Mouse (Mus musculus) left cerebral cortex, postnatal 36 days (tissue): ENCODE measurements around the gene Pih1d1. TPM values are rescaled to one million over a fixed set of nuclear protein-coding genes. Genes with fewer than 3 reads are reported as not detected.
A peak's percentile ranks its signal among the peaks of the same experiment; 100 is the strongest.
"Not testable (repeated sequence)": the region's sequence is repeated elsewhere in the genome, so short reads cannot be mapped to it uniquely, and the experiment has no call there.

Experiments used
- DNase-seq, 2 experiments: peaks; one replicate each; pipeline ENCODE4 v3.0.0; 2021 to 2022; ENCODE audit warnings: low spot score in 2 of 2, mixed read lengths in 1 of 2
- intact Hi-C: fragments of 180-260 bp; cut with DNase I; formaldehyde crosslinking; loops from one replicate; pipeline ENCODE4 v1.15.1; 2025
- total RNA-seq, 2 experiments: library from RNA; stranded (reverse); gene quantifications; 2 replicates each; pipeline ENCODE4 v1.2.3; 2021

The Pih1d1 gene
- 10 to 100 TPM; 44.8 to 53.6 TPM for total RNA-seq

GRCm38 (mm10) chr7:45154096-45154992 lies at the start of gene Pih1d1, which contains the start of gene Aldh16a1:
TSS of gene Pih1d1 (plus strand) at chr7:45154303.
TSS of gene Aldh16a1 (minus strand) at chr7:45154584.
- DNase-seq: peak; percentile 97 to 98
- intact Hi-C loops: loop anchor here (1.0 kb wide), 1 partner anchor 26 kb away; the partner anchor contains the start of gene Rpl13a

GRCm38 (mm10) chr7:45104941-45105340 lies 49.2 kb upstream of the Pih1d1 start:
- intact Hi-C loops: no loop called here
- DNase-seq: no peak

- DNase-seq: no peak
- intact Hi-C loops: no loop called here
These were observed 48.6 kb upstream of the Pih1d1 start for GRCm38 (mm10) chr7:45105491-45105890.

- intact Hi-C loops: no loop called here
- DNase-seq: no peak
These were observed 47.7 kb upstream of the Pih1d1 start for GRCm38 (mm10) chr7:45106441-45106840.

- intact Hi-C loops: no loop called here
- no peak for DNase-seq
These were observed 47.0 kb upstream of the Pih1d1 start for GRCm38 (mm10) chr7:45107052-45107645.

- intact Hi-C loops, DNase-seq: not testable (repeated sequence)
These were observed 44.0 kb upstream of the Pih1d1 start for GRCm38 (mm10) chr7:45110089-45110488.

GRCm38 (mm10) chr7:45111940-45112339 lies 42.2 kb upstream of the Pih1d1 start:
- intact Hi-C loops: no loop called here
- DNase-seq: no peak

- intact Hi-C loops: no loop called here
- DNase-seq: no peak
These were observed 41.6 kb upstream of the Pih1d1 start for GRCm38 (mm10) chr7:45112529-45112928.

GRCm38 (mm10) chr7:45113476-45113875 lies 40.6 kb upstream of the Pih1d1 start:
- intact Hi-C loops: no loop called here
- no peak for DNase-seq

- DNase-seq: no peak
- intact Hi-C loops: no loop called here
These were observed 36.5 kb upstream of the Pih1d1 start for GRCm38 (mm10) chr7:45117566-45117965.

GRCm38 (mm10) chr7:45118336-45118735 lies 35.8 kb upstream of the Pih1d1 start:
- DNase-seq: no peak
- intact Hi-C loops: no loop called here

GRCm38 (mm10) chr7:45119780-45120709 lies 34.1 kb upstream of the Pih1d1 start:
- intact Hi-C loops: loop anchor here (5.0 kb wide), 1 partner anchor 38 kb away; no protein-coding TSS in a partner anchor

GRCm38 (mm10) chr7:45121404-45121803 lies 32.7 kb upstream of the Pih1d1 start:
- intact Hi-C loops: loop anchor here (5.0 kb wide), 1 partner anchor 39 kb away; no protein-coding TSS in a partner anchor
- DNase-seq: no peak

More at GRCm38 (mm10) chr7:45119780-45120709, 34.1 kb upstream of the Pih1d1 start:
- DNase-seq: no peak

- intact Hi-C loops: loop anchor here (5.0 kb wide), 1 partner anchor 40 kb away; no protein-coding TSS in a partner anchor
- no peak for DNase-seq
These were observed 32.1 kb upstream of the Pih1d1 start for GRCm38 (mm10) chr7:45121966-45122365.

- intact Hi-C loops: loop anchor here (5.0 kb wide), 1 partner anchor 40 kb away; no protein-coding TSS in a partner anchor
- no peak for DNase-seq
These were observed 31.4 kb upstream of the Pih1d1 start for GRCm38 (mm10) chr7:45122561-45123185.

GRCm38 (mm10) chr7:45123186-45123570 lies 30.9 kb upstream of the Pih1d1 start:
- intact Hi-C loops: loop anchor here (5.0 kb wide), 1 partner anchor 41 kb away; no protein-coding TSS in a partner anchor
- no peak for DNase-seq

- peak; percentile 98 to 99 for DNase-seq
- intact Hi-C loops: loop anchor here (5.0 kb wide), 1 partner anchor 42 kb away; no protein-coding TSS in a partner anchor
These were observed 29.6 kb upstream of the Pih1d1 start, which contains the start of gene Rps11 for GRCm38 (mm10) chr7:45124224-45125143. TSS of gene Rps11 (minus strand) at chr7:45124439.

GRCm38 (mm10) chr7:45125144-45125600 lies 28.9 kb upstream of the Pih1d1 start:
- no peak for DNase-seq
- intact Hi-C loops: no loop called here
